Mouse (Mus musculus) brain, embryonic 14.5 days (tissue): ENCODE measurements at regions not wholly inside any gene's neighbourhood (a gene's known extent, or its start where the extent isn't known, plus 50 kb on each side); places are given as distances from the start of the nearest gene placed in this dataset.

Experiments
- DNase-seq: peaks from one replicate; pipeline ENCODE4 v3.0.0-alpha.2; 2011; ENCODE audit warnings: low read depth
- CTCF ChIP-seq: fragments of 200-500 bp; IDR thresholded peaks from 2 replicates; pipeline ENCODE4 v1.5.1; 2012; ENCODE audit warnings: inconsistent platforms, mild to moderate bottlenecking, moderate library complexity, borderline replicate concordance; ENCODE audit not compliant: insufficient read depth, insufficient read length; ENCODE audit errors: extremely low read depth
- POLR2A ChIP-seq: fragments of 200-500 bp; IDR thresholded peaks from 2 replicates; pipeline ENCODE4 v1.6.1; 2012; ENCODE audit warnings: mild to moderate bottlenecking, inconsistent platforms, borderline replicate concordance; ENCODE audit not compliant: poor library complexity, insufficient read depth, insufficient read length, severe bottlenecking; ENCODE audit errors: extremely low read depth

DNA sequence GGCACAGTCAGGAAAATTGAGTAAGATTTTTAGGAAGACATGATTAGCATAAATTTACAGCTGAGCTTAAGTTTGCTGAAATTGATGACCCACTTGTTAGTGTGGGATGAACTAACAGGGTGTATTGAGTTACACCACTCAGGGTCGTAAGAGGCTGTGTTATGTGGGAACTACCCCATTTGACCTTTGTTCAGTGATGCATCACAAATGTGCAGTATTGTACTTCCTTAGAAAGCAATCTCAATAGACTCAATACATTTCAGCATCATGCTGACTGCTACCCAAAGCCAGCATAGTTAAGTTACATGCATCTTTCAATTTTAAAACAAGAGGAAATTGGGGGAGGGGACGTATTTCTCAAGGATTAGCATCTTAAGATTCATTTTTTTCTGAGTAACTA is 80.4 kb upstream of the Speer4f2 start:
- peak; percentile 7 for DNase-seq
- TF ChIP-seq CTCF, result no peak
- no peak for TF ChIP-seq POLR2A

DNA sequence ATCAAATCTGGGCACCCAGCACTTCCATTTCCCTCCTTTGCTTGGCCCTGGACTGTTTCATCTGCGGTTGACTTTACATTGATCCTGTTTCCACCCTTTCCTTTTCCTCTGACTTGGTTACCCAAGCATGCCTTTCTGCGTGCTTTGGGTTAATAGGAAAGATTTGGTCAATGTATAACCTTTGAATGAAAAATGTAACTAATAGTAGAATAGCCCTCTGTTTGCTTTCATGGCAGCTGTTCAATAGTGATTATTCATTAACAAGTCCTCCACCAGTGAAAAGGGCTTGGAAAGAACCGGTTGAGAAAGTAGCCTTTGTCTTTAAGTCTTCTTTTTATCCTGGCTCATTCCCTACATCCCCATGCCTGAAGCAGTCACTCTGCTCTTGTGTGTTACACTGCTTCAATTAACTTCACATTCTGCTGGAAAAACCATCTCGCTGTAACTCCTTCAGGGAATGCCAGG is 76.4 kb upstream of the Speer4f2 start:
- DNase-seq, result peak; percentile 66
- TF ChIP-seq POLR2A, result no peak
- no peak for TF ChIP-seq CTCF

DNA sequence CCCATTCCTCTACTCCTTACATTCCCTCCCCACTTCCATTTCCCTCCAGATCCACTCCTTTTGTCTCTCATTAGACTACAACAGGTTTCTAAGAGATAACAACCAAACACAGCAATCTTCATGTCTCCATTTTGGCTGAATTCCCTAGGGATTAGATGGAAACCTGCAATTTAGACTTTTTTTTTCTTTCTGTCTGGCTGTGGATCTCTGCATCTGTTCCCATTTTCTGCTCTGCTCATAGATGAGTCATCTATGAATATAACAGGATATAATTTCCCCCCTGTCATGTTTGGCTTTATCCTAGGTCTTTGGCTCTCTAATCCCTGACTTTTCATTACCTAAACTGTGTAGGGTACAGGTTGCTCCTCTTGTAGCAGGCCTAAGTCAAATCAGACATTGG is 73.1 kb upstream of the Speer4f2 start:
- no peak for TF ChIP-seq POLR2A
- TF ChIP-seq CTCF, result no peak
- DNase-seq, result peak; percentile 36

DNA sequence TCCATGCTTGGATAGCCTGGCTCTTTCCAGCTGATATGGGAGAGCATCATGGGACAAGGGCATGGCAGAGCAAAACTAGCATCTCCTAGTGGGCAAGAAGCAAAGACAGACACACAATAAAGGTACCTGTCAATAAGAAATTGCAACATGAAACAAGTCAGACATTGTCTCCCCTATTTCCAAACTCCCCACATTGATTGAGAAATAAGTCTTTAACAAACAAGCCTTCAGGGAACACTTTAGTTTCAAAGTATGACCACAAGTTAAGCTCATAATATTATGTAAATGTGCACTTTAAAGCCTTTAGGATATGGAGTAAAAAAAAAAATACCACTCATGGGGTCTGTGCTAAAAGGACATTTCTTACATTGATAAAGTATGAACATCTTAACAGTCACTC is 51.5 kb upstream of the Speer4f2 start:
- TF ChIP-seq POLR2A (no peak), CTCF (no peak)
- no peak for DNase-seq
